Mouse (Mus musculus): ENCODE results near the gene Peak1.
"Not testable (repeated sequence)": the region's sequence is repeated elsewhere in the genome, so short reads cannot be mapped to it uniquely, and the experiment has no call there.

Peak1 gene

DNA sequence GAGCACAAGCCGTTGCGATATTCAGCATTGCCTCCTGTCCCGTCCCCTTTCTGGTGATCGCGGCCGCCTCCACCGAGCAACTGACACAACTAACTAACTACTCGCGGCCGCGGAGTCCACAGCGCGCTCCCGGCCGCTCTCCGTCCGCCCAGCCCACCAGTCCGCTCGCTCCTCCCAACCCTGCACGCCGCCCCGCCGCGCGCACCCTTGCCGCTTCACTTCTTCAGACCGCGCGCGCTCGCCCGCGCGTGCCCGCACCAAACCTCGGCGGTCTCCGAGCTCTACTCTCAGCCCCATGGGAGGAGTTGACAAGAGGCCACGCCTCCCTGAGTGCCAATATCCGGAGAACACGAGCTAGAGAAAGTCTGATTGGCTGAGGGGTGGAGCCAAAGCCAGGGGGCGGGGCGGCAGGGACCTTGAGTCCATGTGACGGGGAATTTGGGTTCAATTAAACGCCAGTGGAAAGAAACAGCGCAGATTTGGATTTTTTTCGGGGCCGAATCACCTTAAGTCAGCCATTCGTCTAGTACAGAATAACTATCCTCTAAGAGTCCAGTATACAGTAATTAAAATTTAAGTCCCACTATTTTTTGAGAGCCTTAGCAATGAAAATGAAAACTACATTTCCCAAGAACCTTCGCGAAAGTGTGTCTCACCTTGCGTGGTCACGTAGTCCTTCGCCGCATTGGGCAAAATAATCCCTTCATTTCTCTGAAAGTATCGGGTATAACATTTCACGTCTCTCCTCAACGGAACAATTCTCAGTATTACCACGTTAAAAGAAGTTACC, at the start of gene Peak1, which contains the start of gene Hmg20a:
Peak1 (minus strand) TSS at position 120 of the 790 bp plus-strand sequence.
Hmg20a (plus strand) TSS at position 662 of the 790 bp plus-strand sequence.
- DNase-seq = peak; percentile 100

DNA sequence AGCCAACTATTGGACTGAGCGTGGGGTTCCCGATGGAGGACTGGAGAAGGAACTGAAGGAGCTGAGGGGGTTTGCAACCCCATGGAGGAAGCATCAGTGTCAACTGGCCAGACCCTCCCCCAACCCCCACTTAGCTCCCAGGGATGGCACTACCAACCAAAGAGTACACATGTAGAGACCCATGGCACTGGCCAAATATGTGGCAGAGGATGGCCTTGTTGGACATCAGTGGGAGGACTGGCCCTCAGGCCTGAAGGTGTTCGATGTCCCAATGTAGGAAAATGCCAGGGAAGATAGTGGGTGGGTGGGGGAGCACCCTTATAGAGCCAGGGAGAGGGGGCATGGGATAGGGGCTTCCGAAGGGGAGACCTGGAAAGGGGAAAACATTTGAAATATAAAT, 48.4 kb upstream of the Peak1 start:
- DNase-seq = no peak

DNA sequence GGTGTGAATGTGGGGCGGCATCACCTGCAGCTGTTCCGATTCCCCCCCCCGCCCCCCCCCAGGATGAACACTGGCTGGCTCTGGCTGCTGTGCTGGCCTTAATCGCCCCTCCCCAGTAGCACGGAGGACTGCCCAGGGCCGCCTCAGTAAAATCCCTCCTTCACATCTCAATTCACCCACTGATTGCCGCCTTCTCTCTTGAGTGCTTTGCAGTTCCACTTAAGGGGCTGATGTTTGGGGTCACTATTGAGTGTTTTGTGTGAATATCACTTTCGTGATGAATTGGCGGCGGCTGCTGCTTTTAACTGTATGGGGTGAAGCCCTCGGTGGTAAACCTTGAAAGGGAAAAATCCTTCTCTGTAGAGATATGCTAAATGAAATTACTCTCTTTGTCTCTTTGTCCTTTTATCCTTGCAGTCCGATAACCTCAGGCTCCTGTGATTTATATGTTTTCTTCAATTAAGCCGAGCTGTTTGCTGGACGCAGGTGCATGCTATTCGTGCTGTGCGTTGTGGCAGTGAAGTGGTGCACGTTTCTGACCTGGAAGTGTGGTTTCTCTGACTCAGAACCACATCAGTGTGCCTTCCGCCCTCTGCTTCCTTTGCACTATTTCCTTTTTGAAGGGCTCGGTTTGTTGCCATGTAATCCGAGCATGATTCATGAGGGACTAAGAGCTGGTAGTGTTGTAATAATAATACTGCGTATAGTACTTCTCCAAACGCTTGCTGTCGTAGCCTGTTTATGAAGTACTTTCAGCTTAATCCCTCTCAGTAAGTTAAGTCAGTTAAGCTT, 47.2 kb upstream of the Peak1 start:
- DNase-seq = no peak

DNA sequence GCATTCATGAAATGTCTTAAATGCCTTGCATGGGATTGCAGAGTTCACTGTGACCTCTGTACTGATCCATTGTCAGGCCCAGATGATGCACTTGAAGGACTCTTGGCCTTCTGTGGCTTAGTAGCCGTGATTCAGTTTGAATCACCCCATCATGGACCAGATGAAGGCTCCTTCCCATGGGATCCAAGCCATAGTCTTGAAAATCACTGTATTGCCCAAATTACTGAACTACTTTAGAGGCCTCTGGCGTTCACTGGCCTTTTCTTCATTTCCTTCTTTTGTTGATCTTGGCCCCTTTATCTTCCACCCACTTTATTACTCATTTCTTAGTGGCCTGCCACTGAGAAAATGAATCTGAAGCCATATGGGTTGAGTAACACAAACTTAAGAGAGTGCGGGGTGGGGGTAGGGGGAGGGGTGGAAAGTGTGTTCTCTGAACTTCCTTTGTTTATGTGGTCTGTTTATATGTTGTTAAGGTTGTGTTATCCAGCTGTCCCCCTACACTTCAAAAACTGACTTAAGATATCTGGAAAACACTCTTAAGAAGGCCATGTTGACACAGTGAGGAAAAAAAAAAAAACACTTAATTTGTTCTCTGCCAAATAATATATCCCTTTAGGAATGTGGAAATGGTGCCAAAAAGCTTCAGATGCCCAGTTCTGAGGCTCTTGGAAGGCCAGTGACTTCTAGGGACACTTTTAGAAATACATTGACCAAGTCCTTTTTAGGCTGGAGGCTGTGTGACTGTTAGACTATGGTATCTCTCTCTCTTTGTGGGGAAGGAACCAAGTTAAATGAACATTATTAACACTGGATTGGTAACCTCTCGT, 46.0 kb upstream of the Peak1 start:
- DNase-seq = no peak

DNA sequence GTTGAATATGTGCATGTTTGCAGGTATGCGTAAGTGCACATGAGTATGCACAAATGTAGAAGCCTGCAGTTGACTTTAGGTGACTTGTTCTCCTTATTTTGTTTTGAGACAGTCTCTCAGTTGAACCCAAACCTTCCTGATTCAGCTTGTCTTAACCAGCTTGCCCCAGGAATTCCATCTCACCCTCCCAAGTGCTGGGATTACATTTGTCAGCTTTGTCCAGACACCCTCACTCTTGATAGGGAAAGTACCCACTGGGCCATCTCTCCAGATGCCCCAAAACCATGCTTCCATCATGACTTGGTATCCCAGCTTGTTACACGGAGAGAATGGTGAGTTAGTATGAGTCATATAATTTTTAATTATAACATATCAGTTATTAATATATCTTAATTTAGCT, 45.2 kb upstream of the Peak1 start:
- no peak for DNase-seq

DNA sequence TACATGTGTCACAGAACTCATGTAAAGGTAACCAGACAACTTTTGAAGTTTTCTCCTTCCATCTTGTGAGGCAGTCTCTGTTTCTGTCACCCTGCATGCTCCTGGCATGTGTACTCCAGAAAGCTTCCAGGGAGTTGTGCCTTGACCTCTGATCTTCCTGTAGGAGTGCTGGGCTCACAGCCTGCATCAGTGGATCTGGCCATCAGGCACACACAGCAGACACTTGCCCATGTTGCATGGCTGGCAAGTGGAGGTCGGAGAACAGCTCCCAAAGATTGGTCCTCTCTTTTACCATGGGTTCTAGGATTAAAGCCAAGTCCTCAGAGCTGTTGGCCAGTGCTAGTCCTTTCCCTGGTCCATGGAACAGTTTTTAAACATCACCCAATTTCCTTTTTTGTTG, 44.7 kb upstream of the Peak1 start:
- DNase-seq = no peak

DNA sequence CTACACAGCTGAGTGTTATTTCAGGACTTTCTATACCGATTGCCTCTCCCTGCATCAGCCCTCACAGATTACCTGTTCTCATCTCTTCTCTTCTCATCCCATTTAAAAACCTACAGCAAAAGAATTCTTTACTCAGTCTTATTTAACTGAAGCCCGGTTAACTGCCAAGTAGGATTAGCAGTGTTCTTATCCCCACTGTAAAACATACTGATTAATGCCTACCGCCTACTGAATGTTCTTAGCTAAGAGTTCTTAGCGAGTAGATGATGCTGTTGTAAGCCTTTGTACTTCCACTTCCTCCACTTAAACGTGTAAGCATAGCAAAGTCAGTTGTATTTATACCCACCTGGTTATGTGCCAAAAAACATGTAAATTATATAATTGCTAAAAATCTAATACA, 43.1 kb upstream of the Peak1 start:
- no peak for DNase-seq

DNA sequence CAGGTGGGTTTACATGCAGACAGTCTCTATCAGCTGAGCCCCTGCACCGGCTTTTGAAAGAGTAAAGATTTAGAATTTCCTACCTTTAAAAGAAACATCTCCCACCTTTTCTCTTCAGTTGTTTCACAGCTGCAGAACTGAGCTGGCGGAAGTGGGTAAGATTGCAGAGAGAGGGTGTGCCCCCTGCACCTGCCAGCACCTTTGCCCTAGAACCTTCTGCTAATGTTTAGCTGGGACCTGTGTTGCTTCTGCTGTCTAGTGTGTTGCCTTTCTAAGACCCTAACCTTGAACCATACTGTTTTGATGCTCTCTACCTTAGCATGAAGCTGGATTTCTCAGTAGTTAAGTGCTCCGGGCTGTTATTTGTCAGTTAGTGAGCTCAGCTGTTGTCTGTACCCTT, 38.6 kb upstream of the Peak1 start:
- DNase-seq = no peak

DNA sequence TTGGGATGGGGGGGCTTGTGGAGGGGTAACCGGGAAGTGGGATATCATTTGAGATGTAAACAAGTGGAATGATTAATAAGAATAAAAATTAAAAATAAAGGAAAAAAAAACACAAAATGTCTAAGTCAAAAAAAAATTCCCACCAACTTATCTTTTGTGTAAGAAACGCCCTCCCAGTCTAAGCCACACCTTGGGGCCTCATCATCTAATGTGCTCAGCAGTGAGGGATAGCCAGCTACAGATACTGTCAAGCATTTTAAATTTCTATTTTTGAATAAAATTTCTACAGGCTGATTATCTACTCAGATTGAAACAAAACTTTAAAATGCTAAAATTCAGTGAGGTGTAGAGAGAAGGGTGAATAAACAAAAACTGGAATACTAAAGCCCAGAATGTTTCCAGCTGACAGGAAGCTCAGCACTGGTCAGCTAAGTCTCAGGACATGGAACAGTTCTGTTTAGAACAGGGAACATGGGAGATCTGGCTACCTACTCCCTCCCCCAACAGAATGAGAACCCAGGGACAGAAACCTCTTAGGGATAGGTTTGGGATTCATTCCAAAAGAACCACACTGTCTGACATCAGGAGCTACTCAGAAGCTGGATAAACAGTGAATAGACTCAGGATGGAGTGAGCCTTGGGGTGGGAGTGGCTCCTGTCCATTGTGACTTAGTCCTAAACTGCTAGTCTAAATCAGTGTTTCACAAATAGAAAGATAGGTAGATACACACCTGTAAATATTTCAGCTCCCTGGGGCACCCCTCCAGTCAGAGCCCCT, 35.4 kb upstream of the Peak1 start:
- DNase-seq = no peak

DNA sequence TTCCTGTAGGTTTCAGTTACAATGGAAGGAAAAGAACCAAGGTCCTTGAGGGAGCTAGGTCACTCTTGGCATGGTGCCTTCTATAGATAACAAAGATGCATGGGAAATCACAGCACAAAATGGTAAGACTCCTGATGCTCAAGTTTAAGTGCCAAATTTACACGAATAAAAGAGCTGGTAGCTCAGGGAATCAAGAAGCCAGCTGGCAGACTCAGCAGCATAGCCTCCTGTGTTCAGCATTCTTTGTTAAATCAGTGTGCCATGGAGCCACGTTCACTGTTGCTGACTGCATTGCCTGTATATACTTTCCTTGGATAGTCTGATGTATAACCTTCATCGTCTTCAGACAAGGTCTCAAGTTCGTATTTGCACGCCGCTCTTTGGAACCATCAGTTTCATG, 33.7 kb upstream of the Peak1 start:
- DNase-seq = no peak

DNA sequence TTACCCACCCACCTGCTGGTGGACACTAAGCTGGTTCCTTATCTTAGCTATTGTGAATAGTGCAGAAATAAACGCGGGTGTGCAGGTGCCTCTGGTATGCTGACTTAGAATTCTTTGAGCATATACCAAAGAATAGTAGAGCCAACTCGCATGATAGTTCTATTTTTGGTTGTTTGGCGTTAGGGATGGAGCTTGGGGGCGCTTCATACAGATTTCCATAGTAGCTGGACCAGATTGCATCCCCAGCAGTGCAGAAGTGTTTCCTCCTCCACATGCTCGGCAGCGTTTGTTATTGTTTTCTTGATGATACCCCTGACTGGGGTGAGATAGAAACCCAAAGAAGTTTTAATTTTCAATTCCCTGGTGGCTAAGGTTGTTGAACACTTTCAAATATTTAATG, 21.8 kb upstream of the Peak1 start:
- no peak for DNase-seq

DNA sequence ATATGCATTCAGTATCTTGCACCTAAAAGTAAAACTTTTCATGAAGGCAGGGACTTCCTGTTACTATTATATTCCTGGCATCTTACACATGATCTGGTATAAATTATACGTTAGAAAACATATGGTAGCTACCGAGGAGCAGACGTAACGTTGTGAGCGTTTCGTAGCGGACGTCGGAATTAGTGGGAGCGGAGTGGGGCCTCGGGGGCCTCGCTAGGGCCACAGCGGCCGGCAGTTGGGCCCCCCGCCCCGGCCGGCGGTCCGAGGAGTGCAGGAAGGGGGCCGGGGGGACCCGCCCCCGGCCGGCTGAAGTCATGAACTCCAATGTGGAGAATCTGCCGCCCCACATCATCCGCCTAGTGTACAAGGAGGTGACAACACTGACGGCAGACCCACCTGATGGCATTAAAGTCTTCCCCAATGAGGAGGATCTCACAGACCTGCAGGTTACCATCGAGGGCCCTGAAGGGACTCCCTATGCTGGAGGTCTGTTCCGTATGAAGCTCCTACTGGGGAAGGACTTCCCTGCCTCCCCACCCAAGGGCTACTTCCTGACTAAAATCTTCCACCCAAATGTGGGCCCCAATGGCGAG, 19.5 kb upstream of the Peak1 start:
- DNase-seq = not testable (repeated sequence)

DNA sequence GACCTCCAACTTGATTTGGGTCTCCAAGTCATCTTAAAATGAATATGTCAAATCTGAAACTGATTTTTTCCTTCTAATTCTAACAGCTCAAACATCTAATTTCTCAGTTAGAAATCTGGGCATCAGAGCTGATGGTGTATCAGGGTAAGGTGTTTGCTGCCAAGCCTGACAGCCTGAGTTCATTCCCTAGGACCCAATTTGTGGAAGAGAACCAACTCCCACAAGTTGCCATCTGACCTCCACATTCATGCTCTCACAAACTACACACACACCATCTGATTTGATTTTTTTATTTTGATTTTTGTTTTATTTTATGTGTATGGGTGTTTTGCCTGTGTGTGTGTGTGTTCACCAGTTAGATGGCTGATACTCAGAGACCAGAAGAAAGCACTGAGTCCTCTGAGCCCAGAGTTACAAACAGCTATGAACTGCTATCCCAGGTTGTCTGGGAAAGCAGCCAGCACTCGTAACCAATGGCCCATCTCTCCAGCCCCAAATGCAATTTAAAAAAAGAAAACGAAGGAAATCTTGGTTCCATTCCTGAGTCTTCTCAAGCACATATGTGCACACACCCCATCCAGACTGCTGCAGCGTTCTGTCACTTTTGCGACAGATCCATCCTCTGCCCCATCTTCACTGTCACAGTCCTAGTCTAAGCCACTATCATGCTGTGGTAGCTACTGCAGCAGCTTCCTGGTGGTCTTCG, 18.1 kb upstream of the Peak1 start:
- DNase-seq = peak; percentile 47

DNA sequence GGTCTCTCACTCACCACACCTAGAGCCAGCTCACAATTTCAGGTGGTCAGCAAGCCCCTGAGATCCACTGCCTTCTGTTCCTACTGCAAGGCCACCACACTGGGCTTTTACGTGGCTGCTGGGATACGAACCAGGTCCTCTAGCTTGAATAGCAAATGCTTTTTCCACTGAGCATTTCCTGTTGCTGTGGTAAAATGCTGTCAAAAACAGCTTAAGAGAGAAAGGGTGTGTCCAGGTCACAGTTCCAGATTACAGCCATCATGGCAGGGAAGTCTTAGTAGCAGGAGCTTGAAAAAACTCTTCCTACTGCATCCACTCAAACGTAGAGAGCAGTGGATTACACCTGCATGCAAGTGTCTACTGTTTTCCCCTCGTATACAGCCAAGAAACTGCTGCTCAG, 7.0 kb upstream of the Peak1 start:
- no peak for DNase-seq

DNA sequence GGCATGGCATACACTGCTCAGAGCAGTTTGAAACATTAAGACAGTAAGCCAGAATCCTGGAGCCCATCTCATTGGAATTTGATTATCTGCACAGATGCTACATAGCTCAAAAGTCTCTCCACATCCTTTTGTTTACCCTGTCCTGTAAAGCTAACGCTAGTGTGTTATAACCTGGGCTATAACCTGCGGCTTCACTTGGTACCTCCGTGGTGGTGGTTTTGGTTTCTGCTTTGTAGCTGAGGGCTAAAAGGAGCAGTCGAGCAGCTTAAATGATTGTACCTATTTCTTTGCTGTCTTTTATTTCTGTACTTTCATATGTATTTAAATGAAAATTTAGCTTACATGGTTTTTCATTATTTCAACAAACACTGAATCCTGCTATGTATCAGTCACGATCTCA, 4.1 kb upstream of the Peak1 start:
- no peak for DNase-seq

DNA sequence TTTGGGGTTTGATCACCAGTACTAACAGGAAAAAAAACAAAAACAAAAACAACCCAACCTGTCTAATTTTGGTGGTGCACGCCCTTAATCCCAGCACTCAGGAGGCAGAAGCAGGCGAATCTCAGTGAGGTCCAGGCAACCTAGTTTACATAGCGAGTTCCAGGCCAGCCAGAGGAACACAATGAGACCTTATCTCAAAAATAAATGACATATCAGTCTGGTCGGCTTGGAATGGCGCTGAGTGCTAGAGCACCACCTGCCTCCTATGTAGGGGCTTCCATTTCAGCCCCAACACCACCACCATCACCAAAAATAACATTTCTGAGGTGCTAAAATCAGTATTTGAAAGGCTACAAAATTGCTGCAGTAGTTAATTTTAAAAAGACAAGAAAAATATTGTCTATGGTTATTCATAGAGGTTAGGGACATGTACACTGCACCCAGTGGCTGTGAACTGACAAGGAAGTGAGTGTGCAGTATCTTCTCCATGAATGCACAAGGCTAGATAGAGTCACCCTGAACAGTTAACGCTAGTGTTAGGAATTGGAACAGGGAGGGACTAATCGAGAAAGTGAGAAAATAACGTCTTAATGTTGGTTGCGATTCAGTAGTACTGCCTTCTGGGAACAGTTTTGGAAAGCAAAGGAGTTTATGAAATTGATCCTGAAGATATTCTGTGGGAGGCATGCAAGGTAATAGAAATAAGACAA, 3.2 kb upstream of the Peak1 start:
- DNase-seq = no peak

DNA sequence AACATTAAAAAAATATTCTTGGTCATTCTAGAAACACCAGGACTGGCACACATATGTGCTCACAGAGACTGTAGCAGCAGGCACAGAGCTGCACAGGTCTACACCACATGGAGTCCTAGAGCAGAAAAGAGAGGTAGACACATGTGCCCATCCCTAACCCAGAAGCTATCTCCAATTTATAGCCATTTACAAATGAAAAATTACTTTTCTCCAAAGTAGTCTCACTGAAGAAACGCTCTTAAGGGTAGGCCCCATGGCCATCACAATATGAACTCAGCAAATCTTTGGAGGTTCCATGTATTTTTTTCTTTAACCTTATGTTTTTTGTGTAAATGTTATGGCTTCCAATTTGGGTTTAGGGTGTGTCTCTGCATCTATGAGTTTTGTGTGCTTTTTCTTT, 2.4 kb upstream of the Peak1 start:
- no peak for DNase-seq

DNA sequence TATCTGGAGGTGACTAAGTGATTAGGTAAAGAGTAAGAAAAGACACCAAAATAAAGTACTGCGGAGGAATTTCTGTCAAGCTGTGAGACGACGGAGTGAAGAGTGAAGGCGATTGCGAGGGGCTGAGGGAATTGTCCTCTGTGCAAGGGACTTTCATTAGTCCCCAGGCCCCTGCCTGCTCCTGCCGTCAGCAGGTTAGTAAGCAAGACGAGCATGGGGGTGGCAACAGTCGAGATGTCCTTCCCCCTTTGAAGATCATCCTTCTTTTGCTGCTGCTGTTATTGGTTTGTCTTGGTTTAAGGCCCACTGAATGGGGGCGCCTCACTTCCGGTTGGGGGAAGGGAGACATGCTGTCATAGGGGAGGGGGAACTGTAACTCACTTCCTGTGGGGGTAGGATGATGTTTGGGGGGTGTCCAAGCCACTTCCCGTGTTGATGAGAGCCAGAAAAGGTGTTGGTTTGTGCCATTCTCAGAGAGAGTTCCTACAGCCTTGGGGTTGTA, 922 bp upstream of the Peak1 start:
- peak; percentile 71 for DNase-seq

DNA sequence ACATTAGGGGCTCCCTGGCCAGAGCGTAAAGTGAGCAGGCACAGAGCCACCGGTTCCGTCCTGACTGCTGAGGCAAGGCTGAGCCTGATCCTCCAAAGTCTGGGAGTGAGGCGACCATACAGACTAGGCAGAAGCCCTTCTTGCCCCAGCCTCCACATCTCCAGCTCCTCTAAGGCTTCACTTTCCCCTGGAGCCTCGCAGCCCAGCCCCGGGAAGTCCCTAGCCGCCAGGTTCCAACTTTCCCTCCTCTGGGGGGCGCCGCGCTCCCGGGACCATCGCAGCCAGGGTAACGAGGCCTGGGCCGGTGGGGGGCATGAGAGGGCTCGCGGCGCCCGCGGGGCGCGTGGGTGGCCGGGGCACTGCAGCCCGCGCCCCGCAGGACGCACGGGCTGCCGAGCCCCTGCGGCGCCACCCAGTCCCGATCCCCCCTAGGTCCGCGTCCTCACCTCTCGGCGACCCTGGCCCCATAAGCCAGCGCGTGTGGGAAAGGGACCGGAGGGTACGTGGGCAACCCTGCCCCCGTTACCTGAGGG, 386 bp downstream of the Peak1 start:
- DNase-seq = peak; percentile 82

DNA sequence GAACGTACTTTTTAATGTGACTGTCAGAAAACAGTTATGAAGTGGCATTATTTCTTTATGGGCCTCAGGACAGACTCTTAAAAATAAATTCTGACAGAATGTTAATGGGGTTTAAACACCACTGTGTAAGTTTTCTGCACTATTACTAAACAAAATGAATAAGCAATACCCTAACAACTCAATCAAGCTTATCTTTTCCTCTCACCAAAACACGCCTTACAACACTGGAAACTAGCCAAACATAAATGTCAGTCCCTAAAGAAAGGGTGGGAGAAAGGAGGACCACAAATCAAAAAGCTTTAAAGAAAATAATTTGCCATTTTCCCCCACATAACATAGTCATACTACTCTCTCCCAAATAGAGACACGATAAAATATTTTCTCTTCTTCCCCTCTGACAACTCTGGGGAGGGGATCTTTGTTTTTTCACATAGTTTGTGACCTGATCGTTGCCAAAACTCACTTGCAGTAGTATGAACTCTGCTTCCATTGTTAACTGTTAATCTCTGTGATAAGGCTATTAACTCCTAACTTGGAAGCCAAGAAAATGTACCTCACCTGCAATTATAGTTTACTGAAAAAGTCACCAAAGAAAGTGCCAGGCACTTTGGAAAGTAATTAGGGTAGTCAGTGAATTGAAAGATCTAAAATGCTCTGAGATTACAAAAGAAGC, 1.8 kb downstream of the Peak1 start:
- DNase-seq = no peak
